Mouse (Mus musculus) monocyte, adult 5-6 weeks (primary cell): ENCODE data around the gene Wwox. TPM values are rescaled to one million over a fixed set of nuclear protein-coding genes. Genes with fewer than 3 reads are reported as not detected.

Source experiments
- ATAC-seq: fragments of 153-309, 156-312 bp; replicated peaks from 2 replicates; pipeline ENCODE4 v1.8.0; 2017; ENCODE audit warnings: mild to moderate bottlenecking; ENCODE audit not compliant: low TSS enrichment, insufficient number of reproducible peaks, severe bottlenecking, poor library complexity, low FRiP score
- total RNA-seq: library from RNA; stranded (forward); fragments of 200-1000, 200-491, 200-594 nt; gene quantifications from 3 replicates; pipeline ENCODE4 v1.2.3, GENCODE M21; 2017

The Wwox gene
- total RNA-seq, 1 experiment from 2014 or later: 4.3 TPM

- peak; percentile 56; the same call in 1 of the 2 replicates for ATAC-seq
Measured at GRCm38 (mm10) chr8:115234068-115234467, 794.6 kb downstream of the Wwox start.

- ATAC-seq: no peak
Measured at GRCm38 (mm10) chr8:115237596-115237995, 798.1 kb downstream of the Wwox start.

GRCm38 (mm10) chr8:115243465-115244027 is 804.1 kb downstream of the Wwox start:
- ATAC-seq: no peak

- ATAC-seq: no peak
Measured at GRCm38 (mm10) chr8:115249688-115250366, 810.4 kb downstream of the Wwox start.

GRCm38 (mm10) chr8:115255550-115255949 is 816.1 kb downstream of the Wwox start:
- no peak for ATAC-seq

GRCm38 (mm10) chr8:115257417-115257816 is 818.0 kb downstream of the Wwox start:
- no peak for ATAC-seq

GRCm38 (mm10) chr8:115259806-115260205 is 820.4 kb downstream of the Wwox start:
- no peak for ATAC-seq

GRCm38 (mm10) chr8:115267196-115267595 is 827.7 kb downstream of the Wwox start:
- no peak for ATAC-seq

GRCm38 (mm10) chr8:115269601-115270000 is 830.1 kb downstream of the Wwox start:
- ATAC-seq: no peak

GRCm38 (mm10) chr8:115273976-115274375 is 834.5 kb downstream of the Wwox start:
- ATAC-seq: no peak

- ATAC-seq: peak; percentile 99
Measured at GRCm38 (mm10) chr8:115276281-115276680, 836.8 kb downstream of the Wwox start.

- no peak for ATAC-seq
Measured at GRCm38 (mm10) chr8:115278291-115278690, 838.8 kb downstream of the Wwox start.

GRCm38 (mm10) chr8:115290224-115290623 is 850.8 kb downstream of the Wwox start:
- no peak for ATAC-seq

GRCm38 (mm10) chr8:115296760-115297159 is 857.3 kb downstream of the Wwox start:
- ATAC-seq: no peak

- ATAC-seq: no peak
Measured at GRCm38 (mm10) chr8:115302484-115302883, 863.0 kb downstream of the Wwox start.

GRCm38 (mm10) chr8:115307412-115307811 is 868.0 kb downstream of the Wwox start:
- no peak; the same call in 1 of the 2 replicates for ATAC-seq

GRCm38 (mm10) chr8:115311003-115311402 is 871.5 kb downstream of the Wwox start:
- ATAC-seq: 0 out of 2 replicates have a peak, but pooled peaks have one; percentile 51

GRCm38 (mm10) chr8:115312371-115312770 is 872.9 kb downstream of the Wwox start:
- ATAC-seq: no peak

GRCm38 (mm10) chr8:115322501-115322900 is 883.0 kb downstream of the Wwox start:
- no peak for ATAC-seq

GRCm38 (mm10) chr8:115330671-115331070 is 891.2 kb downstream of the Wwox start:
- no peak for ATAC-seq
